Mouse (Mus musculus): ENCODE data around the gene Alas2.

The Alas2 gene

DNA sequence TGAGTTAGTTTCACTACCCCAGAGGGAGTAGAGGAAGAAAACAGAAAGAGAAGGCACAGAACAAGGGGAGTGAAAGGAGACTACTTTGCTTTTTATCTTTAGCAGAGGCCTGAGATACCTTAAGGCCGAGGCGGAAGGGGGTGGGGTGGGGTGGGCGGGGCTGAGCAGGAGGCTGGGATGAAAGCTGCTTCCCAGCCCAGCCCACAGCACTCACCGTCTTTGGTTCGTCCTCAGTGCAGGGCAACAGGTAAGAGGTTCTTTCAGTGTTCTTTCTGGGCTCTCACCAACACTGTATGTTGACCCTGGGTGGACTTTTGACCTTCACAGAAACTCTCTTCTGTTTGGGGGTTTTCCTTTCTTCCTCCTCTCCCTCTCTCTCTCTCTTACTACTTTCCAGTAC is at the start of gene Alas2:
Gene Alas2, plus strand, starts transcription at position 137 of the 400 bp plus-strand sequence.
- peak; percentile 84 for DNase-seq

DNA sequence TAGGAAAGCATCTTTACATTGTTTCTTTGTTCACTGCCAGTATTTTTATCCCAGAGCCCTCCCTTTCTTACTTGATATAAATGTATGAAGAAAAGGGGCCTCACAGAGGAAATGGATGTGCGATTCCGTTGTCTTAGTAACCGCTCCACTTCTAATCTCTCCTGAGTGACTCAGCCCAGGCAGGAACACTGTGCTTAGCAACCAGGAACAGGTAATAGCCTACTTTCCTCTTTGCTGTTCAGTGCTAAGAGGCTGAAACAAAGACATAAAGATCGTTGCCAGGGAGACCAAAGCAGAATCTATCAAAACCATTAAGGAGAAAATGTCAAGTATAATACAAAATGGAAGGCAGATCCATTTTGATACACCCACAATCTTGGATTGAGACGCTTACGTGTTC is 38.5 kb upstream of the Alas2 start:
- DNase-seq, result no peak

DNA sequence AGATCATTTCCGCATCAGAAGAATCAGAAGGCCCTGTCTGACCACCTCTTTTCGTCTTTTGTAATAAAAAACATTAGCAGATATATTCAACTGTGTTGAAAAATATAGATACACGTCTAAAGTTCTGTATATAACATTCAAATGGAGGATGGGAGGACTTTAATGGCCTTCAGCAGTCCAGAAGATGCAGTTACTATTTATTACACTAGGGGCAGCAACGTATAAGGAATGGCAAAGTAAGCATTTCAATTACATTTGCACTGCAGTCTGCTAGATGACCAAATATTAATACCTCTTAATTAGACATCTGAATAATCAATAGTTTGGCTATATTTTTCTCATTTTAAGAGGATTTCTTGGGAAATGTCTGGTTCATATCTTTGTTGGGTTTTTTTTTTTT is 36.5 kb upstream of the Alas2 start:
- peak; percentile 5 for DNase-seq

DNA sequence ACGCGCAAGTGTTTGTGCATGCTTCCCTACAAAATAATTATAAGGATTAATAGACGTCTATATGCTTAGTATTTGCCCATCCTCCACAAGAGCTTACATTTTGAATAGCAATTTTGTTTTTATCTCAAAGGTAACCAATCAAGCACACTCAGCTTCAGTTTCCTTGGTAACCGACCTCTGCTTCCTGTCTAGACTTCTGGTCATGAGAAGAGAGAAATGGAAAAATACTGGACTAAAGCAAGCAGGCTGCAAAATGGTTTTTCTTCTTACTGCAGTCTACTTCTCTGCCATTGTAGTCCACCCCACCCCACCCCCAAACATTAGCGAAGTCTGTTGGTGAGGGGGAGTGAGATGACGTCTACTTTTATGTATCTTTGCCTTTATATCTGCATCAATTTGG is 35.9 kb upstream of the Alas2 start:
- DNase-seq, result no peak

DNA sequence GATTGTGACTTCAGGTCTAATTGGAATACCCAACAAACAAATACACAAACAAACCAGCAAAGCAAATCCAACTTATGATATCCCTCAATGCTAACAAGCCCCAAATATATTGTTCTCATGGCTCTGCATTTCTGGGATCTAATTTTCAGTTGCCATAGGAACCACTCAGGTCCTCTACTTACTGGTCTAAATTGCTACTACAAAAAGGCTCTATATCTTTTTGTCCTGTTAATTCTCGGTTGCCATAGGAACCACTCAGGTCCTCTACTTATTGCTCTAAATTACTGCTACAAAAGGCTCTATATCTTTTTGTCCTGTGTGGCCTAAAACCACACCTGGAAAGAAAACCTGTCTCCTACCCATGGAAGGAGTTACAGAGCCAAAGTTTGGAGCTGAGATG is 33.0 kb upstream of the Alas2 start:
- DNase-seq, result no peak

DNA sequence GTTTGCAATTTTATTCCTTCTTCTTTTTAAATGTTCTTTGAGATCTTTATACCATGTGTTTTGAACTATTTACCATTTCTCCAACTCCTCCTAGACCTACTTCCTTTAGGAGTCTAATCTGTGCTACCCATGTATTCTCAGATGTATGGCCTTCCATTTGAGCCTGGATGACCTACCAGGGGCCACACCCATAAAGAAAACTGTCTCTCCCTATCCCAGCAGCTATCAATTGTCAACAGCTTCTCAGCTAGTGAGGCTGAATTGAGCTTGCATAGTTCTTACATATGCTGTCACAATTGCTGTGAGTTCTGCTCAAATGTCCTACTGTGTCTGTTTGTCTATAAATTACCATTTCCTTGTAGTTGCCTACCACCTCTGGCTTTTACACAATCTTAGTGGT is 31.2 kb upstream of the Alas2 start:
- DNase-seq, result peak; percentile 49

DNA sequence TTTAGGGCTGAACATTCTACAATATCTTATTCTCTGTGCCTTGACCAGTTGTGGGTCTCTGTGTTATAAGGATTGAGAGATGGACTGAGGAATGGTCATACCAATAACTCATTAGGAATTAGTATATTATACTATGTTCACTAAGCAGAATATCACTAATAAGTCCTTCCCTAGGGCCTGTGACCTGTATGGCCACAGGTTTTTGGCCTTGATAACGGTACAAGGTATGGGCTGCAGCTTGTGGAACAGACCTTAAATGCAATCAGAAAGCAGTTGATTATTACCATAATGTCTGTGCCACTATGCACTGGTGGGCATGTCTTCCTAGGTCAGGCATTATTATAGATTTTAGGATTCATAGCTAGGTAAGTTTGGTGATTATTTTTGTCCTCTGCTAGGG is 30.7 kb upstream of the Alas2 start:
- DNase-seq, result peak; percentile 15

DNA sequence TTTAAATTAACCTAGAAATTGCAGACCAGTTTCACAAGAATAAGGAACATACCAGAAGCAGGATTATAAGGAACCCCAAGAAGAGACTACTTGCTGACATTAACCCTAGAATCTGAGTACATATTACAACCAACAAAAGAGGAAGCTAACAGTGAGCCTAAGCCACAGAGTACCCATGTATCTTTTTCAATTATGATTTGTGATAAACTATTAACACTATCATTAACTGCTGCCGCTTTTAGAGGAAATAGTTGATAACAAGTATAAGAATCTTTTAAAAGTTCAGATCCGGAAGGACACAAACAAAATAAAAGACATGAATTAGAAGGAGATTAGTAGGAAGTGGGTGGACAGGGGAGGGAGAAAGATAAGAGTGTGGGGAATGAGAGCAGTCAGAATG is 7.1 kb upstream of the Alas2 start:
- no peak for DNase-seq

DNA sequence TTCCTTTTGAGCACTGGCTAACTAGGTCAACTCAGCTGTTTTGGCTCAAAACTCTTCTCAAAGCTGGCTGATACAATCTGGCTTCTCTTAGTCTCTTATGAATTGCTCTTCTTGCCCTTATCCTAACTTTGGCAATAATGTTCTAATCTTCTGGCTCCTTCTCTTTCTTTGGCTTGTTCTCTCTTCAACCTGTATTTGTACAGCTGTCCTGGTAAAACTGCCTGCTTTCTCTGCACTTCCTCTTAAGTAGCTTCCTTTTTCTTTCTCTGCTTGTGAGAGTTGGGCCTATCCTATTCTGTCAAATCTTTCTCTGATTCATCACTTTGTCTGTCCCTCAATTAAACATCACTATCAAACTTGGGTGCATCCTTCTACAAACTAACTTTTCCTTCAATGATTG is 5.5 kb upstream of the Alas2 start:
- no peak for DNase-seq

DNA sequence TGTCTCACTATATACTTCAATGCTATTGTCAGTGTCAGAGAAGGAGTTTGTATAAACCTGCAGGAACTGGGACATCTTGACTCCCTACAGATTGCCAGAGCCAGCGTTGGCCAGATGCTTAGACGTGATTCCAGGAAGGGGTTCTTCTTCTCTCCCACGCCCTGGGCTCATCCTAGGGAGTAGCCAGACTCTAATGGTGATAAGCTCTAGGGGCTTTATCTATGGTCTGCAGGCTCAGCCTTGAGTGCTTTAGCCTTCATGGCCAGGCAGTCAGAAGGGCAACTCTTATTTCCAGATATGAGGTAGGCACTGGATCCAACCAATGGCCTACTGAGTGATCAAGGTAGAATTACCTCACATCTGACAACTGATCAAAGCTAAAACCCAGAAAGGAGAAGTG is 2.5 kb downstream of the Alas2 start:
- DNase-seq, result peak; percentile 87

DNA sequence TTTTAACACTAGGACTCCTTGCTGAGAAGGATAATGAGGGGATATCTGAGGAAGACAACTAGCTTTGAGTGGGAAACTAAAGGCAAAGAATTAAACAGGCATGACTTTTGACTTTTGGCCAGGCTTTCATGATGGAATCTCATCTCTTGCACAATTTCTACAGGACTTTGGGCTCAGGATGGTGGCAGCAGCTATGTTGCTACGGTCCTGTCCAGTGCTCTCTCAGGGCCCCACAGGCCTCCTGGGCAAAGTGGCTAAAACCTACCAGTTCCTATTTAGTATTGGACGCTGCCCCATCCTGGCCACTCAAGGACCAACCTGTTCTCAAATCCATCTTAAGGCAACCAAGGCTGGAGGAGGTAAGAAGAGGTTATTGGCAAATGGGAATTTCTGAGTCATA is 4.8 kb downstream of the Alas2 start:
- no peak for DNase-seq

DNA sequence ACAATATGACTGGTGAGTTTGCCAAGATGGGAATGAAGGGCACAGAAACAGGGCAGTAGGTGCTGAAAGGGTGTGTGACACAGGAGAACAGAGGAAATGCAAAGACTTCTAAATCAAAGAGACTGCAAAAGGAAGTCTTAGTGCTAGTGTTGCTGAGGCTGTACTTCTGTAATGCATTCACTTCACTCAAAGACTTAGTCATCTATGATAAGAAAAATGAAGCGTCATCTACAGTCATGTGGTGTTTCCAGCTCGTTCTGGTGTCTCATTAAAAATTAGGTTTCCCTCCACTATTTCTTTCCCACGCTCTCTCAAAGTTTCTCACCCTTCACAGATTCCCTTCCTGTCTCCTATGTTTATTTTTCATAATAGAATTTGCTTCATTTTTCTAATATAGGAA is 6.9 kb downstream of the Alas2 start:
- DNase-seq, result no peak

DNA sequence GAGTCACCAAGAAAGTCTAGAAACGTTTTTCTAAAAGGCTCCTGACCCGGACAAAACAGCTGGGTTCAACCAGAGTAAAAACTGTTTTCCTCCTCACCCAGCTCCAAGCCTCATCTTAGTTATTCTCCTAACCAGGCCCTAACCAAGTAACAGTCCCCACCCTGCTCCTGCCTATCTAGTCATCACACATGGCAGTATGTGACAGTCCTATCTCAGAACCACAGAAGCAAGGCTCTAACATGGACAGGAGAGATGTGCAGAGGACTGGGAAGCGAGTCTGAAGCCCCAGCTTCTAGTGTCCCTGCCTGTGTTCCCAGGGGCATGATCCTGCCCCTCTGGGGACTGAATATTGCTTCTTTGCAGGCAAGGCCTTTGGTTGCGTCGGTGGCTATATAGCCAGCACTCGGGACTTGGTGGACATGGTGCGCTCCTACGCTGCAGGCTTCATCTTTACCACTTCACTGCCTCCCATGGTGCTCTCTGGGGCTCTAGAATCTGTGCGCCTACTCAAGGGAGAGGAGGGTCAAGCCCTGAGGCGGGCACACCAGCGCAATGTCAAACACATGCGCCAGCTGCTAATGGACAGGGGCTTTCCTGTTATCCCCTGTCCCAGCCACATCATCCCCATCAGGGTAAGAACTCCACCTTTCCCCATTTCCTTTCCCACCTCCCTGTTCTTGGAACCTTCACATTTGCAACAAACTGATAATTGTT is 17.6 kb downstream of the Alas2 start:
- DNase-seq, result peak; percentile 73

DNA sequence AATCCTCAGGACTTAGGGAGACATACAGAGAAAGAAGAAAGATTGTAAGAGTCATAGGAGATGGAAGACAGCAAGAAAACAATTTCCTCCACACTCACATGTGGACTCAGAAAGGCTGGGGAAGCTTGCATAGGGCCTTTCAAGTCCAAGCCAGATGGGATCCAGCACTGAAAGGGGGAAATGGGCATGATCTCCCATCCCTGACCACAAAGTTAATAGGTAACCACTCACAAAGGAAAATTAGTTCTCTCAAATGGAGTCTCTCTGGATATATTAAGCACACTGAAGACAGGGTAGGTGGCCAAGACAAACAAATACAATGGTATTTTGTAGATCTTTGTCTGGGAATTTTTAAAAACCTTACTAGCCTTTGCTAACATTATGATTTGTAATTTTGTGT is 34.7 kb downstream of the Alas2 start:
- no peak for DNase-seq

DNA sequence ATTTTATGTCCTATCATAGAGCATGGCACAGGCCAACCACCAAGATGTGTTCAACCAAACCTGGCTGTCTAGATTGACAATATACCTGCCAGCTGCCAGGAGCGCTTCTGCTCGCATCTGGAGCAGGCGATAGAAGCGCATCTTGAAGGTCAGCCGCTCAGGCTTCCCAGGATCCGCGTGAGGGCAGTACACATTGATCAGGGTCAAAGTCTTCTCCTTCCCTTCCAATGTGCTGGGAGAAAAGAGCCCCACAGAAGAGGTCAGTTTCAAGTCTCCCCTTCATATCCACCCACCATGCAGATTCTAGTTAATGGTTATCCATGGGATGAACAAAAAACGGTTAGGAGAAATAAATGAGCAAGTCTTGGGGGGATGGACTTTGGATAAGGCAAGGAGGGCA is 37.9 kb downstream of the Alas2 start:
- DNase-seq, result no peak

DNA sequence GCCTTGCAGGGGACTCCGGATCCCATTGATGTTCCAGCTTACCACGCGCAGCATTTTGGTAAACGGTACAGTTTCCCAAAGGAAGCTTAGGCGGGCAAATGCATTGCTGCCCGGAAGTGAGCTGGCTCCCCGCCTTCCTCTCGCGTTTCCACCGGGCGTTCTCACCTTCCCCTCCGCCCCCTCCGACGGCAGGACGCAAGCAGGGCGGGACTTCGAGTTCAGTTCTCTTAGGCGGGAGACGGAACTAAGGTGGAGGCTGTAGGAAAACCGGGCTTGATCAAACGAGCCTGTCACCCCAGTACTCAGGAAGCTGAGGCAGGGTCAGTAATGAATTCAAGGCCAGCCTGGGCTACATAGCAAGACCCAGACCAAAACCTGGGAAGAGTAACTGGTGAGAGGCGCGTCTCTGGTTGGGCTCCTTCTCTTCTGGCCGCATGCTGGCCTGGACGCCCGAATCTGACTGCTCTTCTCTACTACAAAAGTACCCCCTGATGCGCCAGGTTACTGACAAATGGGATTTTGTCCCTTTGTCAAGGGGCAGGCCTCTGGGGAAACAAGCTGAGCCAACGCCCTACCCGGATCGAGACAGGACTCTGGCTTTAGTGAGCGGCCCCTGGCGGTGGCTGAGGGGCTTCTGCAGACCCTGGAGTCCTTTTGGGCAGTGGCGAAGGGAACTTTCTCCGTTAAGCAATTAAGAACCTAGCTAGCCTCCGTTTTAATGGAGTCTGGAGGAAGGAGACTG is 41.0 kb downstream of the Alas2 start, which contains the start of gene Pfkfb1:
Gene Pfkfb1, plus strand, starts transcription at position 207 of the 742 bp plus-strand sequence.
- peak; percentile 89 for DNase-seq

DNA sequence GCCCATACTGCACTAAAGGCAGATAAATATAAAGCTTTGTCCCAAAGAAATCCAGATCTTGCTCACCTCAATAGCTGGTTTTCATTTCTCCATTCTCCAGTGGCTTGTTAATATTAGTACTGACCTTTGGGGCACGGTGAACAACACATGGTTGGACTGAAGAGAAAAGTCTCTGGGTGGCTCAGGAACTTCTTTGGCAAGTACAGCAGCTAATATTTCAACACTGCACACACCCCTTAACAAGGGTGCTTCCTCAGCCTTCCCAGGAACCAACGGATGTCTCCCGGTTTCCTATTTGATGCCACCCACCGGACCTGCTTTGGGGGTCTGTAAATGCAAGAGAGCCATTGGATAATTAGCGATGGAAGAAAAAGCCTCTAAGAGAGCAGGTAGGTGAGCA is 42.5 kb downstream of the Alas2 start, which contains the start of gene Apex2:
Gene Apex2, minus strand, starts transcription at position 173 of the 400 bp plus-strand sequence.
- no peak for DNase-seq

DNA sequence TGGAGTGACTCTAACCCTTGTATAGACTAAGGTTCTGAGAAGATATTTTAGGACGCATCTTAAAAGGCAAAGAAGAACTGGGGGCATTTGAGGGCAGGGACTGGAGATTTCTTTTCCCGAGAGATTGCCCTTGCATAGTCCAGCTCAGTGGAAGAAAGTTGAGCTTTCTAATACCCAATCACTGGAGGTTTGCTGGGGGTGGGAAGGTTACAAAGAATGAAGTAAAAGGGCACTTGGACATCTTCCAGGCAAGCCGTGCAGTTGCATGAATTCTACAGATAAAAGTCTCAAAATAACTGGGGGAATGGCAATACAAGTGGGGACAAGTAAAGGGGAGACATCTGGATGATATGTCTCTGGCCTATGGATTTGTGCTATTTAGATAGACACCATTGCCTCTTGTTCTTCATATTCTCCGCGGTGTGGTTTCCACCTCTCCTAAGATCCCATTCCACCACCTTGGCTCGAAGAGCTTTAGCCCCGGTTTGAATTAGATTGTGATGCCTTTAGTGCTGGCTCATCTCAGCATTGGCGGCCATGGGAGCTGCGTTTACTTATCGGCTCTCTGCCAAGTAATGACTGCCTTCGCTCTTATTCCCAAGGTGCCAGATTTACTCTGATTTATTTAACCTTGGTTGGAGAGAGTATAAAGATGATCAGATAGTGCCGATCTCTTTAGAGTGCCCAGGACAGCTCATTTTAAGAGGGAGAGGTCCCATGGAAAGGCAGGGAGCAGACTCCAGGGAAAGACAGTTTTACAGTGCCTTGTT is 46.3 kb downstream of the Alas2 start:
- DNase-seq, result no peak

DNA sequence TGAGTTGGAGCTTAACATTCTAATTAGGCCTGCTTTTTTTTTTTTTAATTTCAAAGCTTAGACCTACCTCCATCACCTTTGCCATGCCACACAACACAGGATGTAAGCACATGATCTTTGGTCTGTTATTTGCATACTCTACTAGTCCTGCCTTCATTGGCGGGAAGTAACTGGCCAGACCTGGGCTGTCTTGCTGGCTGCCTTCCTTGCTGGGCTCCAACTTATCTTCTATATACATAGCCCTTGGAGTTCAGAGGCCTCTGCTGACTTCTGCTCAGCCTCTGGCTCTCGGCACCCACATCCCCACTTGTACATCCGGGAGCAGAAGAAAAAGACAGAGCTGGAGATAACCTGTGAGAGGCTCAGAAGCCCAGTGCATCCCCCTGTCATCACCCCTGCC is 47.0 kb downstream of the Alas2 start:
- no peak for DNase-seq

DNA sequence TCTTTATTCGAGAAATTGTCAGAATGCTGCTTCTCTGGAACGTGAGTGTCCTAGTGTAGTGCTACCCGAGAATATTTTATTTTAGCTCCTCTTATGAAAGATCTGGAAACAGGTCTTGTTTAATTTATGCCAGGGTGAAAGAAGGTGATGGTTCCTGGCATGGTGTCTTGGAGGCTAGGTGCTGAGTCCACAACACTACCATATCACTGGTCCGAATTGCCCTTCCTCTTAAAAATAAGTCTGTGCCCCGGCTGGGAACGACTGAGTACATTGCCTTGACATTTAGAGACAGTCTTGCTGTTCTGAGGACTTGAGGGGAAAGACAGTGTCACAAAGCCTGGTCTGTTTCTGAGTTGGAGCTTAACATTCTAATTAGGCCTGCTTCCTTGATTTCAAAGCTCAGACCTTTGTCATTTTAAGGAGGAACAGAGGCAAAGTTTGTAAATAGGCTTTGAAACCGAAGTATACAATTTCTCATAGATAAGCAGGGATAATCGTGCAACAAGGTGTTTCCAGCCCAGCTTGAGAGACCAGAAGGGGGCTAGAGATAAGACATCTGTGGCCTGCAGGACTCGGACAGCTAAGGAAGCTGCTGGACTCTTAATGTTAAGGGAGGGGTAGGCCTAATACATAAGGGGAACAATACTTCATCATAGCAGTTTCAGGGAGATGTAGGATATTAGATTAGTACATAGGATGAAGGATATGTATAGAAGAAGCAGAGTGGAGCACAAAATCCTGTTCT is 48.0 kb downstream of the Alas2 start:
- DNase-seq, result peak; percentile 55

DNA sequence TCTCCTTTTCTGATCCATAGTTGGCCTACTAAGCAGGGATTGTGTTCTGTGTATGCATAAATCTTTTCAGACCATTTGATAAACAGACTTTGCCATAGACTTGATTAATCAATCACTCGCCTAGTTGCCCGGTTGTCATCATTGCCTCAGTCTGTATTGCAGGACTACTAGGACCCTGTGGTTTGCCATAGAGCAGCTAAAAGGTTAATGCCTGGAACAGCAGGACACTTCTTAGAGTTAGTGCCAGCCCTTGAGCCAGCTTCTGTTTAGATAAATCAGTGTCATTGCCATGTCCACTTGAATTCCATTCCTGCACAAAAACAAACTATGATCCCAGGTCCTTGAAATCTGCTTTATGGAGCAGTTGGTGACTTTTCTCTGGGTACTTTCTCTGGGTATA is 51.7 kb downstream of the Alas2 start:
- DNase-seq, result no peak

Data from liver (tissue).